Mouse (Mus musculus) CD8-positive naive resting alpha-beta T cell, adult 2 months (primary cell): ENCODE results near the gene Cldn13.
A peak's percentile ranks its signal among the peaks of the same experiment; 100 is the strongest.
"Not testable (repeated sequence)": the region's sequence is repeated elsewhere in the genome, so short reads cannot be mapped to it uniquely, and the experiment has no call there.

Source experiments
- DNase-seq, 2 experiments: peaks; one replicate each; pipeline ENCODE4 v3.0.0; 2022; ENCODE audit warnings: low read depth in 2 of 2, low spot score in 2 of 2

Cldn13 gene

GRCm38 (mm10) chr5:134915311-134915710, at the start of gene Cldn13:
Cldn13 (minus strand) TSS chr5:134915526.
- DNase-seq, result no peak

GRCm38 (mm10) chr5:134964655-134965054, 49.3 kb upstream of the Cldn13 start:
- not testable (repeated sequence) for DNase-seq

- DNase-seq, result no peak
These were observed 48.2 kb upstream of the Cldn13 start for GRCm38 (mm10) chr5:134963546-134963945.

GRCm38 (mm10) chr5:134961519-134961918, 46.2 kb upstream of the Cldn13 start:
- no peak for DNase-seq

- no peak for DNase-seq
These were observed 45.1 kb upstream of the Cldn13 start for GRCm38 (mm10) chr5:134960430-134960829.

GRCm38 (mm10) chr5:134959114-134959513, 43.8 kb upstream of the Cldn13 start:
- DNase-seq, result no peak

GRCm38 (mm10) chr5:134955491-134955890, 40.2 kb upstream of the Cldn13 start:
- no peak for DNase-seq

- DNase-seq, result no peak
These were observed 35.9 kb upstream of the Cldn13 start for GRCm38 (mm10) chr5:134951053-134951884.

- DNase-seq, result no peak
These were observed 32.7 kb upstream of the Cldn13 start for GRCm38 (mm10) chr5:134948085-134948439.

- DNase-seq, result no peak
These were observed 32.2 kb upstream of the Cldn13 start for GRCm38 (mm10) chr5:134947420-134948084.

GRCm38 (mm10) chr5:134946857-134947255, 31.5 kb upstream of the Cldn13 start, which contains the start of gene Cldn4:
Cldn4 (minus strand) TSS chr5:134946934.
- DNase-seq, result no peak

- no peak for DNase-seq
These were observed 30.9 kb upstream of the Cldn13 start for GRCm38 (mm10) chr5:134946063-134946856.

GRCm38 (mm10) chr5:134945266-134945959, 30.1 kb upstream of the Cldn13 start:
- no peak for DNase-seq

- no peak for DNase-seq
These were observed 28.9 kb upstream of the Cldn13 start for GRCm38 (mm10) chr5:134944179-134944578.

GRCm38 (mm10) chr5:134942740-134943139, 27.4 kb upstream of the Cldn13 start:
- no peak for DNase-seq

- DNase-seq, result peak in 1 of 2 experiments; percentile 61
These were observed 26.3 kb upstream of the Cldn13 start for GRCm38 (mm10) chr5:134941472-134942209.

GRCm38 (mm10) chr5:134939554-134939953, 24.2 kb upstream of the Cldn13 start:
- not testable (repeated sequence) for DNase-seq

- peak in 1 of 2 experiments; percentile 19 for DNase-seq
These were observed 23.7 kb upstream of the Cldn13 start for GRCm38 (mm10) chr5:134939069-134939468.

GRCm38 (mm10) chr5:134936626-134937185, 21.4 kb upstream of the Cldn13 start:
- DNase-seq, result no peak

GRCm38 (mm10) chr5:134936051-134936450, 20.7 kb upstream of the Cldn13 start:
- DNase-seq, result no peak
